Mouse (Mus musculus): ENCODE results near the gene Mgat5.

DNA sequence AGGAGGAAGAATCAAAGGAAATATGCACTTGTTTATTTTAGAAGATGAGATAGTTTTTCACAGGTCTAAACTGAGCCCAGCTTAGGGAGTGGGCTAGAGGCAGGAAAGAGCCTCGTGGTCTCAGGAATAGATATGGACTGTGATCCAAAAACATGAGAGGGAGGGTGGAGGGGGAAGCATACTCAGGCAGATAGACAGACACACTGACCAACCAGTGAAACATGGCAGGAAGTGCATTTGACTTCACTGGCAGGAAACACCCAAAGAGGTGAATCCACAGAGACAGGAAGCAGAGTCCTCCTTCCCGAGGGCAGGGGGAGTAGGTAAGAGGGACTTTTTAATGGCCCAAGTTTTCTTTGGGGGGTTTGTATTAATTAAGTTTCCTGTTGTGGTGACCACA lies 25.7 kb downstream of the Mgat5 start:
- TF ChIP-seq GATA1 (IDR thresholded peaks at IDR 0.05; ENCODE audit: borderline replicate concordance, low read length) = no peak
- TF ChIP-seq FLI1 (IDR thresholded peaks at IDR 0.05; ENCODE audit: low read length) = no peak
